Mouse (Mus musculus) gastrocnemius, postnatal 25 days (tissue): ENCODE measurements around the gene Txndc8. TPM values are rescaled to one million over a fixed set of nuclear protein-coding genes. Genes with fewer than 3 reads are reported as not detected.

Experiments used
- DNase-seq: peaks from one replicate; pipeline ENCODE4 v3.0.0; 2022
- total RNA-seq, 2 experiments: library from RNA; stranded (reverse); gene quantifications; 1 replicate in 1 of 2; 2 replicates in 1 of 2; pipeline ENCODE4 v1.2.3; 2021

The Txndc8 gene
- total RNA-seq, 2 experiments from 2014 or later: not detected

DNA sequence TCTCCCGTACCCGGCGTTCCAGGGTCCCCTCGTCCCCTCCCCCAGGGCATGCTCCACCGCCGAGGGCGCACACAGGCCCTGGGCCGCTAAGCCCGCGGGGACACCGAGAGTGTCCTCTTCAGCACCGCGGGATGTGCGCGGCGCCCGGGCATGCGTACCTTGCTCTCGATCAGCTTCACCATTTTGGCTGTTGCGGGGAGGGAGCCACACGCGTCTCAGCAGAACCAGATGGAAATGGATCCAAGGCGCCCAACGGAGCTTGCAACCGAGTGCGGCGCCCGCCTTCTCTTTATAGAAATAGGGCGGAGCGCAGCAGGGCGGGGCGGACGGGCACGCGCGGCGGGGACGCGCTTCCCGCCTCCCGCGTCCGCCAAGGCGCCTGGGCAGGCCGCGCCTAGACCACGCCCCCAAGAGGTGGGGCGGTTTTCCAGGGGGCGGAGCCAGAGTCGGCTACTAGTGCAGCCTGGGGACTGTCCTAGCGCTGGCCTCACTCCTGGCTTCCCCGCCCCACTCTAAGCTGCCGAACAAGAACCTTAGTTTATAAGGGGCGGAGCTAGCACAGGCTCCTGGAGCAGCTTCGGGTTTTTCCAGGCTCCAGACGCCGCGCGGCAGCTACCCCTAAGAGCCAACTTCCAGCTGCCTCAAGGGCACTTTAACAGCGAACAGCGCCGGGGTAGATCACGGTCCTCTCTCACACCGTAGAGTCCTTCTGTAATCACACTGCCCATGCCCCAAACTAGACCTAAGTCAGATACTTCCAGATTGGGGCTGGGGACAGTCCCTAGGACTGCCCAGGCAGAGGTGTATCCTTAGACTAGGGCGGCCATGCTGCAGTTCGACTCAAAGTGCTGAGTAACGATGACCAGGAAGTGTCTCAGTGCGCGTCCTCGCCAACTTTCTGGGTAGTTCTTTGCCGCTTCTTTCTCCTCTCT, 52.6 kb downstream of the Txndc8 start, which contains the start of gene Txn1:
Txn1 (minus strand) TSS at position 383 of the 932 bp plus-strand sequence.
- peak; percentile 97 for DNase-seq

DNA sequence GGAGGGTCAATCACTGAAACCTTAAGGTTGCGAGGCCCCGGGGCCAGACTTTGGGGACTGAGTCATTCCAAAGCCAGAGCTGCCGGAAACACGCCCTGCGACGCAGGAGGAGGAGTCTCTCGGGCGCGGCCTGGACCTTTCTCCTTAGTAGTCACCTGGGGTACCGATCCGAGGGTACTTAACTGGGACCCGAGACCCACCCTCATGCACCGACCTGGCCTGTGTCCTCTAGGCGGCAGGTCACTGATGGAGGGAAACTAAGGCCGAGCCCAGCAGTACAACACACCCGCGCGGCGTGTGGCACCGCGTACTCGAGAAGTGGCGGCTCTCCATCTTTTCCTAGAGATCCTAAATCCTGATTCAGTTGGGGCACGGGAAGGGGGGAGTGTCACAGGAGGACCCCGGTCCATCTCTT, 53.4 kb downstream of the Txndc8 start:
- DNase-seq: peak; percentile 48

DNA sequence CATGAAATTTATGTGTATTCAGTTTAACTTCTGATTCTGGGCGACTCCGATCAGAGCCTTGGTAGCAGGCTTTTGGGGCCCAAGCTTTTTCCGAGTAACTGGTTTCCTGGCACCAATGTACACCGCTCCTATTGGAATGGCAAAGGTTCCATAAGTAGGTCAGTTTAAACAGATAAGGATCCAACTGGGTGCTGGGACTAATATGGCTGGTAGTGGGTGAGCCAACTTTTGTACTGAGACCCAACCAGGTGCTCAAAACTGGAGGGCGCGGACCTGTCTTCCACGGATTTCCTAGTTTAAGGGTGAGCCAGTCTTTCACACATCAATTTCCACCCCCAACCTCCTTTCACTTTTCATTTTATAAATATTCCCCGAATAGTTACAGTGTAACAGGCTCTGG, 53.9 kb downstream of the Txndc8 start:
- no peak for DNase-seq

DNA sequence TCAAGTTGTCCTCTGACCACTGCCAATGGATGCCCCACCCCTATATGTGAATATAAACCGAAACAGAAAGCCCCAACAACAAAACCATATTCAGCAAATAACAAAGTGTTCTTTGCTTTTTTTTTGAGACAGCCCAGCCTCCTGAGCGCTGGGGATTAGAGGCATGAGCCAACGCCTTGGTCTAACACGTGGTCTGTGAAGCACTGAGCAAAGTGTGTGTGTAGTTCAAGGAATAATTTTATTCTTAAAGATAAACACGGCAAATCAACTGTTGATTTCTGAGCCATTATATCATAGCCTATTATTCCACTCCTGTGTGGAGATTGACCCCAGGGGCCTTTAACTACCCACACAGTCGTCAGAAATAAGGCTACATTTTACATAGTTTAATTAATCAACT, 54.3 kb downstream of the Txndc8 start:
- DNase-seq: no peak

DNA sequence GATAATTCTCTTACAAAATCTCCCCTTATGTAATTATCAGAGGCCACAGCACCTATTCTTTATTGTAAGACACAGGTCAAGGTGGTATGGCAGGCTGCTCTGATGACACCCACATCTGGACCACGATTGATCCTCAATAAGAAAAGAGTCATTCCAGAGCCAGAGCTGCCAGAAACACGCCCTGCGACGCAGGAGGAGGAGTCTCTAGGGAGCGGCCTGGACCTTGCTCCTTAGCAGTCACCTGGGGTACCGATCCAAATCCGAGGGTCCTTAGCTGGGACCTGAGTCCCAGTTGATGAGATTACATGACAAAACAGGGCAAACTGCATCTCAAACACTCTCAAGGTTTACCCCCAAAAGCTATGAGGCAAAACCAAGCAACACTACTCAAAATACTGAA, 55.1 kb downstream of the Txndc8 start:
- no peak for DNase-seq

DNA sequence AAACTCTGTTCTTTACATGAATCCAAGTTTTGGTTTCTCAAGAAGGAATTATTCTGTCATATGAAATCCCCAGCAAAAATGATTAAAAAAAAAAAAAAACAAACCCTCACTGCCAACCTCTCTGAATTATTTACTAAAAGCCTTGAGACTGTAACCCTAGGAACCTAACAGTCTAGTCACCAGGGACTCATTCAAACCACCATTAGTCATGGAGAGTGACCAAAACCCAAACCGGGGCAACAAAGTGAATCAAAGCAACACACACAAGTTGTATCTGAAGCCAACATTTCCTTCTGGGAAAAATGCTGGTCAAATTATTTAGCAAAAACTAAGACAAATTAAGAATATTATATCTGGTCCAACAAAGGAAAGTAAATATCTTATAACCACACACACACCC, 56.0 kb downstream of the Txndc8 start:
- no peak for DNase-seq

DNA sequence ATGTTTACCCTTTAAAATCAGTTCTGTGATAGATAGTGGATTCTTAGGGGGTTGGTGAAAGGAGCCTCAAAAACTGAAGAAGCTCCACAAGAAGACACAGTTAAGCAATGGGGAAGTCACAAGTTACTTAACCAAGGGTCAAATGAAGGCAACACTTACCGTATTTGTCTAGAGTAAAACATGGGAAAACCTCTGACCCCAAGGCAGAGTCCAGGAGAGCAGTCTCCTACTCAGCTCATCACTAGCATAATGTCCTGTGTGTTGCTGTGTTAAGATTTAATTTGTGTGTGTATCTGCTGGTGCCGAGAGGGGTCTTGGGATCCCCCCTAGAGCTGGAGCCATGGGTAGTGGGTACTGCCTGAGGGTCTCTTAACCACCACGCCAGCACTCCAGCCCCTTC, 56.5 kb downstream of the Txndc8 start:
- DNase-seq: no peak

DNA sequence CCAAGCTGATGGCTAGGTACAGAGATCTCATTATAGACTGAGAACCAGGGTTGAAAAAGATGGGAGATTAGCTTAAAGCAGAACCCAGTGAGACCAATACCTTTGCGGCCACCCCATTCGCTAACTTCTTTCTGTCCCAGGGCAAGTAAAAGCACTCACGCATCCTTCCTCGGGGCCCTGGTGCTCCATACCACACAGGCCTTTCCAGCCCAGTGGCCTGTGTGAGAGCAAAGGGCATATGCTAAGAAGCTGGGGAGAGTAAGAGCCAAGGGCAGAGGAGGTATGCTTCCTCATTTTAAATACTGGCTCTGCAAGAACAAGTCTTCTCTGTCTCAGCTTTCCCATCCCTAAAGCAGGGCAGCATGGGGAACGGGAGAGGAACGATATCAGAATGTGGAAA, 59.1 kb downstream of the Txndc8 start:
- DNase-seq: no peak

DNA sequence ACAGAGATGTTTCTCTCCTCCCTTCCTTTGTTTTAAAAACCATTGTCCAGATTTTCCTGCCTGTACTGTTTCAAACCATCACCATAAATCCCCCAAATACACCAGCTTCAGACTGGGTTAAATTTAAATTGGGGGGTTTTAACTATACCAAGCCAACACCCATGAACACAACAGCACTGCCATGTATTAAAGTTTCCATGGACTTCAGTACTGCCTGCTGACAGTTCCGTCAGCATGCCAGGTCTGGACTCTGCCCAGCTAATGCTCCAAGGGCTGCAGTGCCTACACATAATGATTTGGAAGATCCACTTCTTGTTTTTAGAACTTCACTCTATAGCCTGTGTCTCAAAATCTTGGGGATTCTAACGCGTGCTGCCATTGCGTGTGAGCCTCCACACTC, 61.4 kb downstream of the Txndc8 start:
- DNase-seq: no peak

DNA sequence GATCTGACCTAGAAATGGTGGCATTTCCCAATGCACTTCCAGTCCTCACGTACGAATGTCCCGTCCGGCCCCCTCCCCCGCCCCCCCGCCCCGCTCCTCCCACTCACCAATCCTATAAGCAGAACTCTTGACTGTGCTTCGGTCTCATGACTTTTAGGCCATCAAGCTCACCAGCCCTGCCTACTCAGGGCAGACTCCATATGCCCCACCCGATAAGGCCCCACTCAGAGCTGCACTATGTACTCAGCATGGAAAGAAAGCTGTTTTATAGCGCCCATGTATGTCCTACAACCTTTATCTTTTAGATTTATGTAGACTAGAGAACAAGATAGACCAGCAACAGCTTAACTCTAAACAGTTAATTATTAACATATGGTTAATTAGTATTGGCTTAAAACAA, 61.9 kb downstream of the Txndc8 start:
- no peak for DNase-seq

DNA sequence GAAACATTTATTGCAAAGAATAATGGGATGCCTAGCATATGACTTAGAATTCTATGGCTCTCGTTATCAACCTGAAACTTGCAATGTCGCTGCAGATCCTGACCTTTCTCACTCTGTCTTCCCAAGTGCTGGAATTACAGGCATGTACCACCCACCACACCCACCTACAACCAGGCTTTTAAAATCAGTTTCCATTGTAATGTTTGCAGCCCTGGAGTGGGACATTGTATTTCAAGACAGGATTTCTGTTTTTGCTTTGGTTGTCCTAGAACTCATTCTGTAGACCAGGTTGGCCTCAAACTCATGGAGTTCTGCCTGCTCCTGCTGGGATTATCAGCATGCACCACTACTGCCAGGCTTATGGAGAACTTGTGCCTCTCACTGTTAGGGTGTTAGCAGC, 66.0 kb downstream of the Txndc8 start:
- no peak for DNase-seq

DNA sequence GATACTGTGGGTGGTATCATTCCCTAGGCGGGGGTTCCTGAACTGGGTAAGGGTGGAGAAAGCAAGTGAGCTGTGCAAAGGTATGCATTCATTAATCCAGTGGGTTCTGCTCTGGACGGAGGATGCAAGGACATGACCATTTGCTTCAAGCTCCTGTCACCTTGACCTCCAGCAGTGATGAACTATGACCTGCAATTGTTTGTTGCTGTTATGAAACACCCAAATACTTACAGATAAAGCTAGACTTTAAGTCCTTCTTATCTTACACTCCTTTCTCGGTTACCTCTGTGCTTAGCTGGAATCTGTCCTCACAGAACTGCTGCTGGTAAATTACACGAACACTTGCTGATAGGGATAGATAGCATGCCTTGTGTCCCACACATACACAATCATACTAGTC, 68.3 kb downstream of the Txndc8 start:
- no peak for DNase-seq

DNA sequence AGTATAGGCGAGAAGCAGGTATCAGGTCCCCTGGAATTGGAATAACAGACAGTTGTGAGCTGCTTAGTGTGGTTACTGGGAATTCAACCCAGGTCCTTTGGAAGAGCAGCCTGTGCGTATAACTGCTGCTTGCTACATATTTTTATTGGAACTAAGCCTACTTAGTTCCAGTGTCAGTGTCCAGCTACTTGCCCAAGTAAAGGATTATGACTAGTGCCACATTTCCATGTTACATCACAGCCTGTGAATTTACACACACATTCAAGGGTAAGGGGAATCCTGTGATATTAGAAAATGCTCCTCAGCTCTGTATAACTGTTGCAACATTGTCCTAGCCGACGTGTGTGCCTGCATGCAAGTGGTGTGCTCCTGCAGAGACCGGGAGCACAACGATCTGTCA, 71.6 kb downstream of the Txndc8 start:
- DNase-seq: no peak

DNA sequence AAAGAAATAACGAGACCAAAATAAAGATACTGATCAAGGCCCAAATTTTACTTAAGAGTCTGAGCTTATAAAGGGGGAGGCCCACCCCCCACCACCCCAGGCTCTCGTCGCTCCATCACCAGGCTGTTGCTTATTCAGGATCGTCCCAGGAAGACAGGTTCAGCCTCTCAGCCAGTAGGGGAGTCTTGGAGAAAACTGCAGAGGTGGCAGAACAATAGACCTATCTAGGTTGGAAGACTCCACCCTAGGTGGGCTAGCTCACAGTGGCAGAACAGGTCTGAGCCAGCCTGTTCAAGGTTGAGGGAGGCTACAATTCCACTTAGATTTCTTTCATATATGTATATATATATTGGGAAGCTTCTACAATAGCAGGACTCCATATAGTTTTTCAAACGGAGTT, 74.7 kb downstream of the Txndc8 start:
- no peak for DNase-seq

Other genes starting within 250 kb of the Txndc8 start
- gene D630039A03Rik, start 92.8 kb downstream of the Txndc8 start, total RNA-seq: not detected
- 10 to 100 TPM; 74.5 to 79.1 TPM for gene Txn1, start 52.7 kb downstream of the Txndc8 start, total RNA-seq
- gene Svep1, start 197.7 kb upstream of the Txndc8 start, total RNA-seq: 10 to 100 TPM in 1 of 2 experiments, 1 to 10 TPM in 1; 8.2 to 11.9 TPM